Mouse (Mus musculus): ENCODE measurements at regions not wholly inside any gene's neighbourhood (a gene's known extent, or its start where the extent isn't known, plus 50 kb on each side); places are given as distances from the start of the nearest gene placed in this dataset.

DNA sequence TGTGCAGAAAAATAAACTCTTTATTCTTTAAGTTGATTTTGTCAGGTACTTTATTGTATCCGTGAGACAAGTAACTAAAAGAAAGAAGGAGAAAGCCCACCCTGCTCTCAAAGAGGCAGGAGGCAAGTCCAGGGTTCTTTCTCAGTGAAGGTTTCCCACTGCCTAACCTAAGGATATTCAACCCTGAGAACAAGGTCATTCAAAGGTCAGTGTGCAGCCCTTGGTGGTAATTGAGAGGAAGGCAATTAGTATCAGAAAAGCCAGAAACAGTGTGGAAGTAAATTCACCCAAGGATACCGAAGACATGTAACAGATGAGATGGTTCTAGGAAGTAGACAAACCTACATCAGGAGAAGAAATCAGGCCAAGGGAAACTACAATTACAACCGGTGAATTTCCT, 373.9 kb upstream of the Hs6st1 start:
- no peaks in the 10 kb centered on the region for H3K36me3 ChIP-seq (ENCODE audit: control insufficient read depth, insufficient read depth)
- H3K4me1 ChIP-seq (replicated peaks; ENCODE audit: control insufficient read depth, insufficient read depth, low read length): no peaks in the 10 kb centered on the region
- H3K4me2 ChIP-seq (replicated peaks; ENCODE audit: low read depth): no peak overlapping the region
- whole genome bisulfite sequencing: 60% methylated on average over 3 of the region's 3 CpGs
- ATAC-seq: no peak
- no peak overlapping the region for H3K27ac ChIP-seq (ENCODE audit: low read depth, low read length)
- no peaks in the 10 kb centered on the region for H3K27me3 ChIP-seq (replicated peaks; ENCODE audit: control insufficient read depth, insufficient read depth, low read length)
- no peak for TF ChIP-seq CTCF (IDR thresholded peaks at IDR 0.05; ENCODE audit: low read depth)
- no peak overlapping the region for H3K4me3 ChIP-seq (ENCODE audit: low read depth, low read length)
- H3K9ac ChIP-seq (ENCODE audit: low read depth, low read length): no peak overlapping the region
- H3K9me3 ChIP-seq (ENCODE audit: control insufficient read depth): no peaks in the 10 kb centered on the region

DNA sequence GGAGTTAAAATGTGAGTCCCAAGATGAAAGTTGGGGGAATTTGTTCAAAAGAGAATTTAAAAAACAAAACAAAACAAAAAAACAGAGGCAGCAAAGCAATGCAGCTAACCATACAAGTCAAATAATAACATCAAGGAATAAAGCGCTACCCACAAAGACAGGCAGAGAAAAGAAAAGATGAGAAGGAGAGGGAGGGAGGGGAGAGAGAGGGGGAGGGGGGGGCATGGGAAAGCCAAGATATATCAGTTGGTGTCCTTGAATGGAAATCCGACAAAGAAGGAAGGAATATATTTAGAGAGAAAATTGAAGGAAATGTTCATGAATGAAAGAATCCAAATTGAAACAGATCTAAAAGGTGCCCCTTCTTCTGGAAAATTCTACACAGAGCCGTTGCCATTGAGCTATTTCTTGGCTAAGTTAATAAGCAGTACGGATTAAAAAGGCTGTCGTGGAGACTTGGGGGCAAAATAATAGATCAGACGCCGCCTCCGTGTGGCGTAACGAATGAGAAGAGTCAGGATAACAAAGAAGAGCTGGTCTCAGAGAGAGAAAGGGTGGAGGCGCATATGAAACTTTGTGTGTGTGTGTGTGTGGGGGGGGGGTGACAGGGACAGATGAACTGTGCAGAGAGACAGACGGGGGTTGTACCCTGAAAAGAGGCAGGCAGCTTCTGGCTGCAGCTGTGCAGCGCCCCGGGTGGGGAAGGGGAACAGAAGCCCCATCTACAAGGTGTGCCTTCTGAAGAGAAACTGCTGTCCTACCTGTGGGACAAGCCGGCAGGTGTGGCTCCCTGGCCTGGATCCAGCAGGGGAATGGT, 373.2 kb upstream of the Hs6st1 start:
- 70% methylated on average over 15 of the region's 15 CpGs for WGBS
- H3K27ac ChIP-seq (ENCODE audit: low read depth, low read length): no peak overlapping the region
- no peaks in the 10 kb centered on the region for H3K27me3 ChIP-seq (replicated peaks; ENCODE audit: control insufficient read depth, insufficient read depth, low read length)
- H3K9me3 ChIP-seq (ENCODE audit: control insufficient read depth): no peaks in the 10 kb centered on the region
- ATAC-seq: no peak
- TF ChIP-seq CTCF (IDR thresholded peaks at IDR 0.05; ENCODE audit: low read depth): no peak
- H3K4me2 ChIP-seq (replicated peaks; ENCODE audit: low read depth): no peak overlapping the region
- no peak overlapping the region for H3K4me3 ChIP-seq (ENCODE audit: low read depth, low read length)
- H3K9ac ChIP-seq (ENCODE audit: low read depth, low read length): no peak overlapping the region
- H3K36me3 ChIP-seq (ENCODE audit: control insufficient read depth, insufficient read depth): no peaks in the 10 kb centered on the region
- H3K4me1 ChIP-seq (replicated peaks; ENCODE audit: control insufficient read depth, insufficient read depth, low read length): no peaks in the 10 kb centered on the region

DNA sequence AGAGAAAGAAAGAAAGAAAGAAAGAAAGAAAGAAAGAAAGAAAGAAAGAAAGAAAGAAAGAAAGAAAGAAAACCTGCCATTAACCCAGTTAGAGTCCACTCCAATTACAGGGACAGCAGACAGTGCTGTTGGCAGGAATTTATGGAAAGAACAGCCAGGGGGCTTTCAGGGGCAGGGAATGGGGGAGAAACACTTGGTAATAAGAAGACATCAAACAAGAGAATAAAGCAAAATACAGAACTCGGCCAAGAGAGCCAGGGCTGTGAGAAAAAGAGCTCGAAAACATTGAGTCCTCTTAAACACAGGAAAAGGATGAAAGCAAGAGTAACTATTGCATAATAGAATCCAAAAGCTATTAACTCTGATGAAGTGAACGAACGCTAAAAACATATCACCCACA, 371.0 kb upstream of the Hs6st1 start:
- no peak overlapping the region for H3K4me2 ChIP-seq (replicated peaks; ENCODE audit: low read depth)
- 37% methylated on average over 4 of the region's 4 CpGs for WGBS
- H3K4me1 ChIP-seq (replicated peaks; ENCODE audit: control insufficient read depth, insufficient read depth, low read length): no peaks in the 10 kb centered on the region
- H3K9me3 ChIP-seq (ENCODE audit: control insufficient read depth): no peaks in the 10 kb centered on the region
- no peak for ATAC-seq
- no peaks in the 10 kb centered on the region for H3K27me3 ChIP-seq (replicated peaks; ENCODE audit: control insufficient read depth, insufficient read depth, low read length)
- no peak overlapping the region for H3K4me3 ChIP-seq (ENCODE audit: low read depth, low read length)
- TF ChIP-seq CTCF (IDR thresholded peaks at IDR 0.05; ENCODE audit: low read depth): no peak
- no peak overlapping the region for H3K27ac ChIP-seq (ENCODE audit: low read depth, low read length)
- H3K36me3 ChIP-seq (ENCODE audit: control insufficient read depth, insufficient read depth): no peaks in the 10 kb centered on the region
- H3K9ac ChIP-seq (ENCODE audit: low read depth, low read length): no peak overlapping the region

DNA sequence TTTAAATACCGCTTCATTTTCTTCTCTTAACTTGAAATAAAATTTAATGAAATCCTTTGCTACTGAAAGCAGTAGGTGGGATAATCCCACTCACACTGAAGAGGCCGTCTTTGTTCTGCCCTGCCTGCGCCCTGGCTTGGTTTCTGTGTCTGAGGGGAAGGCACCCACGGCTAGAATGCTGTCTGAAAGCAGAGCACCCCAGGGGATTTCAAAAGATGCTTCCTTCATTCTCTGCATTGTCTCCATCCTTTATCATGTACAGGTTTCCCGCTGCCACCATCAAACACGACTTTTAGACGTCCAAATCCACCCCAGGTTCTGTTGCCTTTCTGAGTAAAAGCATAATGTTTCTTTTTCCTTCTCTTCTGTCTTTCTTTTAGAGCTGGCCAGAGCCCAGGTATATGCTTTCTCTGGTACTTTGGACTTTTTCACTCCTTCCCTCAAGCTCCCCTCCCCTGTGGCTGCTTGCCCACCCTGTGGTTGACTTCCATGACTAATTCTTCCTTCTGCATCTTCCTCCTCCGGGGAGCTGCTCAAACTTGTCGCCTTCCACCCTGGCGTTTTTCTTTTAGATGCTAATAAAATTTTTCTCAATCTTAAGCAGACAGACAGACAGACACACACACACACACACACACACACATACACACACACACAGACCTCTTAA, 370.2 kb upstream of the Hs6st1 start:
- 47% methylated on average over 10 of the region's 10 CpGs for WGBS
- no peak for ATAC-seq

DNA sequence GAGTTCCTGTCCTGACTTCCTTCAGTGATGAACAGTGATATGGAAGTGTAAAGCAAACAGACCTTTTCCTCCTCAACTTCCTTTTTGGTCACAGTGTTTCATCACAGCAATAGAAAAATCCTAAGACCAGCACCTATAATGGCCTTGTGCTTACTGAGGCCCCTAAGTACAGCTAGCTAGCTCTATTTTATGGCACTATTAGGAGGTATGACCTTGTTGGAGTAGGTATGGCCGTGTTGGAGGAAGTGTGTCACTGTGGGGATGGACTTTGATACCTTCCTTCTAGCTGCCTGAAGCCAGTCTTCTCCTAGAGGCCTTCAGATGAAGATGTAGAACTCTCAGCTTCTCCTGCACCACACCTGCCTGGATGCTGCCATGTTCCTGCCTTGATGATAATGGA, 365.6 kb upstream of the Hs6st1 start:
- TF ChIP-seq CTCF (IDR thresholded peaks at IDR 0.05; ENCODE audit: low read depth): no peak
- Histone ChIP-seq H3K9ac (ENCODE audit: low read depth, low read length) (no peak overlapping the region), H3K4me2 (replicated peaks; ENCODE audit: low read depth) (no peak overlapping the region), H3K36me3 (ENCODE audit: control insufficient read depth, insufficient read depth) (no peaks in the 10 kb centered on the region), H3K27ac (ENCODE audit: low read depth, low read length) (no peak overlapping the region), H3K4me3 (ENCODE audit: low read depth, low read length) (no peak overlapping the region), H3K9me3 (ENCODE audit: control insufficient read depth) (no peaks in the 10 kb centered on the region), H3K4me1 (replicated peaks; ENCODE audit: control insufficient read depth, insufficient read depth, low read length) (no peaks in the 10 kb centered on the region), H3K27me3 (replicated peaks; ENCODE audit: control insufficient read depth, insufficient read depth, low read length) (no peaks in the 10 kb centered on the region)
- ATAC-seq: peak; percentile 96
- 32% methylated on average over 1 of the region's 1 CpGs for WGBS

More for the DNA sequence above, 370.2 kb upstream of the Hs6st1 start:
- no peaks in the 10 kb centered on the region for H3K27me3 ChIP-seq (replicated peaks; ENCODE audit: control insufficient read depth, insufficient read depth, low read length)
- no peak overlapping the region for H3K9ac ChIP-seq (ENCODE audit: low read depth, low read length)
- H3K4me1 ChIP-seq (replicated peaks; ENCODE audit: control insufficient read depth, insufficient read depth, low read length): no peaks in the 10 kb centered on the region
- no peak overlapping the region for H3K4me3 ChIP-seq (ENCODE audit: low read depth, low read length)
- H3K27ac ChIP-seq (ENCODE audit: low read depth, low read length): no peak overlapping the region
- no peak overlapping the region for H3K4me2 ChIP-seq (replicated peaks; ENCODE audit: low read depth)
- no peak for TF ChIP-seq CTCF (IDR thresholded peaks at IDR 0.05; ENCODE audit: low read depth)
- no peaks in the 10 kb centered on the region for H3K36me3 ChIP-seq (ENCODE audit: control insufficient read depth, insufficient read depth)
- no peaks in the 10 kb centered on the region for H3K9me3 ChIP-seq (ENCODE audit: control insufficient read depth)

DNA sequence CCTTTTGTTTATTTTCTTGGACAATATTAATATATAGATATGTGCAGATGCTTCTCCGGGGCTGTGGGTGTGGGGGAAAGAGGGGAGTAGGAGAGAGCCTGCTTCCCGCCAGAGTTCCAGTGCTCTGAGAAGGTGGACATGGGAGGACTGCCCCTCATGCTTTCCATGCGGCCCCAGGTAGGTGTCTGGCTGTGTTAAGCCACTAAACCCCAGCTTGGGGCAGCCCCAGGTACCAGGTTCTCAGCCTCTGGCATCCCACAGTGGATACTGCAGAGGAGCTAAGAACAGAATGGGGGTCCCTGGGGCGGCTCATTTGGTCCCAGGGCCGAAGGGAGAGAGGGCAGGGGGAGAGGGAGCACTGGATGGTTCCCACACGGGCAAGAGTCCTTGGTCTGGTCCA, 361.9 kb upstream of the Hs6st1 start:
- Histone ChIP-seq H3K36me3 (ENCODE audit: control insufficient read depth, insufficient read depth) (no peaks in the 10 kb centered on the region), H3K27me3 (replicated peaks; ENCODE audit: control insufficient read depth, insufficient read depth, low read length) (no peaks in the 10 kb centered on the region), H3K4me3 (ENCODE audit: low read depth, low read length) (no peak overlapping the region), H3K4me1 (replicated peaks; ENCODE audit: control insufficient read depth, insufficient read depth, low read length) (no peaks in the 10 kb centered on the region), H3K27ac (ENCODE audit: low read depth, low read length) (no peak overlapping the region), H3K9me3 (ENCODE audit: control insufficient read depth) (no peaks in the 10 kb centered on the region), H3K9ac (ENCODE audit: low read depth, low read length) (no peak overlapping the region), H3K4me2 (replicated peaks; ENCODE audit: low read depth) (no peak overlapping the region)
- WGBS: 87% methylated on average over 6 of the region's 6 CpGs
- no peak for TF ChIP-seq CTCF (IDR thresholded peaks at IDR 0.05; ENCODE audit: low read depth)
- no peak for ATAC-seq

Data from intestine, postnatal 0 days (tissue).